Mouse (Mus musculus): ENCODE results near the gene Kcnk2.

DNA sequence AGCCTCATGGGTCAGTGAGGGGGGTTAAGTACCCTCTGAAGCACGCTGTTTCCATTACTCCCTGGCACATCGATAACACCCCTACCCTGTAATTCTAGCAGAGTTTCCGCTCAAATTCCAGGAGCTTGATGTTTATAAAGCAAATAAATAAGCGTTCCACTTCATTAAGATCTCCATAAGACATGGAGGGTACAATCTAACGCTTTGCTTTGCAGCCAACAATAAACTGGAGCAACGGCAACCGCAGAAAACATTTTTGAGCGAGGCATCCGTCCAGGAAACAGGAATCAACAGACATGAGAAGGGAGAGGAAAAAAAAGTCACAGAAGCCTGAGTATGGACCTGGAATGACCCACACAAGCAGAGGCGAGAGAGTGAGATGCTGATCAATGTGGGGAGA is 27.5 kb upstream of the Kcnk2 start:
- TF ChIP-seq CTCF (IDR thresholded peaks at IDR 0.05; ENCODE audit: control insufficient read depth, insufficient read depth, low read length) = no peak
- no peak for TF ChIP-seq POLR2A (IDR thresholded peaks at IDR 0.05; ENCODE audit: borderline replicate concordance, control insufficient read depth, low read depth, low read length)
